In the genomic region with DNA sequence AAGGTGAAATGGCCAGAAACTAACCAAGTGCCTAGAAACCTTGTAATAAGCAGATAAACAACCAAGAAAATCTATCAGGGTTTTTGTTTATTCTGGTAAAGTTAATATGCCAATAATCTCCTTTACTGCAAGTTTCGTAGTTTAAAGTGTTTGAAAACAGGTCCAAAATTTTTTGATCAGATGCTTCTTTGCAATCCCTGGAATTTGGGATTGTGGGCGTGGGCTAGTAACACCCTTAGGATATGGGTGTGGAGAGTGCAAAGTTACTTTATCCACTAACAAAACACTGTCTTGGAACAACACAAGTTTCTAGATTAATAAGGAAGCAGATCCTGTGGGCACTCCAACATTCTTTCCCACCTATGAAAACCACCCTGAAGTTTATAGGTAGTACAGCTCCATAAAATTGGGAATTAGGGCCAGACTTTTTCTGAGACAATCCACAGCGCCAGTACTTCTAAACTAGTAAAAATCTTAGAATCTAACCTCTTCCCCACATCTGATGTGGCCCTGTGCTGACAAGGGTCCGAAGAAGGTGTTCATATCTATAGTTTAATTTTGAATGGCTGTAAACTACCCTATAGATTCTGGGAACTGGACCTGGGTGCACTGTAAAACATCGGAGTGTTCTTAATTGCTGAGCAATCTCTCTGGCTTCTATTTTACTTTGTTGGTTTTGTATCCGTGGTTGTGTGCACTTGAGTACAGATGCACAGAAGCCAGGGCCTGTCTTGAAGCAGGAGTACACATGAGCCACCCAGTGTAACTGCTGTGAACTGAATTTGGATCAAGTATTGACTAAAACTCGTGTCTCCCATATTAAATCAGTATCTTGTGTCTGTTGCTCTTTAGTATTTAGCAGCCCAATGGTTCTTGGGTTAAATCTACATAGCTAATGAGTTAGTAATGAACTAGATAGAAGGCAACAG, we compare ENCODE assay signal across 8 mouse cellular contexts. TPM values are rescaled to one million over a fixed set of nuclear protein-coding genes. Genes with fewer than 3 reads are reported as not detected.
DNase-seq lines count a peak whose midpoint lies in the region; ATAC-seq and TF ChIP-seq lines count a peak whose summit lies in the region.

No protein-coding gene starts in this region.

- peaks cover 32% of the 10 kb centered on the region for H3K4me1 ChIP-seq in kidney, embryonic 15.5 days
- H3K4me1 ChIP-seq in brown adipose tissue, adult 24 weeks (ENCODE audit: control insufficient read depth, insufficient read depth, insufficient read length, low read length): peaks cover 8% of the 10 kb centered on the region; the same call in 1 of the 2 replicates
- peaks cover 10% of the 10 kb centered on the region for H3K4me1 ChIP-seq in midbrain, postnatal 0 days (ENCODE audit: insufficient read depth, low read length)

- peak overlapping the region; percentile 66 for H3K4me3 ChIP-seq in kidney, embryonic 15.5 days (replicated peaks)
- peak overlapping the region; percentile 74 for H3K4me3 ChIP-seq in brown adipose tissue, adult 24 weeks (ENCODE audit: insufficient read depth, low read depth, low read length)
- H3K4me3 ChIP-seq in midbrain, postnatal 0 days (ENCODE audit: low read depth, low read length): peak overlapping the region; percentile 69

- peaks cover 42% of the 10 kb centered on the region for H3K36me3 ChIP-seq in kidney, embryonic 15.5 days
- H3K36me3 ChIP-seq in midbrain, postnatal 0 days (ENCODE audit: insufficient read depth, low read length): peaks cover 8% of the 10 kb centered on the region; the same call in 1 of the 2 replicates

- peak overlapping the region; percentile 76 for H3K4me2 ChIP-seq in kidney, embryonic 15.5 days
- H3K4me2 ChIP-seq in midbrain, postnatal 0 days (ENCODE audit: low read depth, low read length, poor library complexity, severe bottlenecking): peak overlapping the region; percentile 90

- H3K27ac ChIP-seq in kidney, embryonic 15.5 days: peak overlapping the region; percentile 94
- H3K27ac ChIP-seq in brown adipose tissue, adult 24 weeks (replicated peaks; ENCODE audit: low read depth, low read length): peak overlapping the region; percentile 59; the same call in 1 of the 2 replicates
- H3K27ac ChIP-seq in midbrain, postnatal 0 days (ENCODE audit: low read depth, low read length): peak overlapping the region; percentile 70; the same call in 1 of the 2 replicates

- peak overlapping the region; percentile 72 for H3K9ac ChIP-seq in kidney, embryonic 15.5 days
- H3K9ac ChIP-seq in midbrain, postnatal 0 days (replicated peaks; ENCODE audit: low read length, poor library complexity, severe bottlenecking): peak overlapping the region; percentile 73

- no peak for DNase-seq in kidney, postnatal 4 days
- DNase-seq in induced T-regulatory cell, adult 2 months (ENCODE audit: low read depth): peak; percentile 21
- DNase-seq in midbrain, postnatal 0 days (ENCODE audit: low spot score): no peak
- no peak for DNase-seq in kidney, postnatal 14 days
- no peak for DNase-seq in retina, embryonic 14.5 days (ENCODE audit: low spot score)

- TF ChIP-seq CTCF in midbrain, postnatal 0 days (IDR thresholded peaks at IDR 0.05): no peak

- H3K27me3 ChIP-seq in kidney, embryonic 15.5 days: no peaks in the 10 kb centered on the region
- no peaks in the 10 kb centered on the region for H3K27me3 ChIP-seq in midbrain, postnatal 0 days (ENCODE audit: insufficient read depth, low read length)

- WGBS in kidney, embryonic 15.5 days: 6% methylated on average over 7 of the region's 7 CpGs
- 20% methylated on average over 7 of the region's 7 CpGs for WGBS in midbrain, postnatal 0 days

- no peaks in the 10 kb centered on the region for H3K9me3 ChIP-seq in kidney, embryonic 15.5 days (replicated peaks)
- H3K9me3 ChIP-seq in midbrain, postnatal 0 days (ENCODE audit: low read length): no peaks in the 10 kb centered on the region

- ATAC-seq in kidney, embryonic 15.5 days (replicated peaks; ENCODE audit: low FRiP score): no peak
- ATAC-seq in midbrain, postnatal 0 days (ENCODE audit: low FRiP score): no peak
- no peak for ATAC-seq in inflammation-experienced regulatory T-cells, adult 6 months

RNA-seq across cellular contexts. Expression of gene Ppat, which starts 1.0 kb away (rescaled TPM):
- polyA plus RNA-seq in kidney, embryonic 15.5 days (2015; fragmentation: Nextera tagmentation; extraction: Ambion mirVana): 40.1 and 43.6 TPM in 2 replicates
- polyA plus RNA-seq in brown adipose tissue, adult 24 weeks (2012; ENCODE audit: insufficient read depth, insufficient read length, missing spikeins): 5.3 TPM in 2 replicates
- 10.7 and 14.0 TPM in 2 replicates for total RNA-seq in midbrain, postnatal 0 days (2014; rRNA removed)
- 7.8 and 8.2 TPM in 2 replicates for polyA plus RNA-seq in midbrain, postnatal 0 days (2015; fragmentation: Nextera tagmentation; extraction: Ambion mirVana)
- 10 to 100 TPM; 24.3 to 31.7 (median 27.8) TPM for polyA plus RNA-seq in inflammation-experienced regulatory T-cells, adult 6 months (2017; shearing (Covaris generic))

RNA-seq across cellular contexts. Expression of gene Paics, which starts 1.3 kb away (rescaled TPM):
- 316 and 330 TPM in 2 replicates for polyA plus RNA-seq in kidney, embryonic 15.5 days (2015; fragmentation: Nextera tagmentation; extraction: Ambion mirVana)
- 121 and 134 TPM in 2 replicates for polyA plus RNA-seq in brown adipose tissue, adult 24 weeks (2012; ENCODE audit: insufficient read depth, insufficient read length, missing spikeins)
- 96.6 and 116 TPM in 2 replicates for total RNA-seq in midbrain, postnatal 0 days (2014; rRNA removed)
- polyA plus RNA-seq in midbrain, postnatal 0 days (2015; fragmentation: Nextera tagmentation; extraction: Ambion mirVana): 137 and 144 TPM in 2 replicates
- 100 to 1,000 TPM; 164 to 233 (median 183) TPM for polyA plus RNA-seq in inflammation-experienced regulatory T-cells, adult 6 months (2017; shearing (Covaris generic))

RNA-seq across cellular contexts. Expression of gene Srp72, which starts 22.1 kb away (rescaled TPM):
- 95.2 and 98.1 TPM in 2 replicates for polyA plus RNA-seq in kidney, embryonic 15.5 days (2015; fragmentation: Nextera tagmentation; extraction: Ambion mirVana)
- polyA plus RNA-seq in brown adipose tissue, adult 24 weeks (2012; ENCODE audit: insufficient read depth, insufficient read length, missing spikeins): 34.9 and 55.9 TPM in 2 replicates
- 69.8 and 80.3 TPM in 2 replicates for total RNA-seq in midbrain, postnatal 0 days (2014; rRNA removed)
- 74.3 and 76.7 TPM in 2 replicates for polyA plus RNA-seq in midbrain, postnatal 0 days (2015; fragmentation: Nextera tagmentation; extraction: Ambion mirVana)
- 100 to 1,000 TPM; 121 to 153 (median 146) TPM for polyA plus RNA-seq in inflammation-experienced regulatory T-cells, adult 6 months (2017; shearing (Covaris generic))

RNA-seq across cellular contexts. Expression of gene Aasdh, which starts 47.1 kb away (rescaled TPM):
- polyA plus RNA-seq in kidney, embryonic 15.5 days (2015; fragmentation: Nextera tagmentation; extraction: Ambion mirVana): 16.8 and 18.1 TPM in 2 replicates
- 4.4 and 5.7 TPM in 2 replicates for polyA plus RNA-seq in brown adipose tissue, adult 24 weeks (2012; ENCODE audit: insufficient read depth, insufficient read length, missing spikeins)
- total RNA-seq in midbrain, postnatal 0 days (2014; rRNA removed): 11.0 and 16.3 TPM in 2 replicates
- polyA plus RNA-seq in midbrain, postnatal 0 days (2015; fragmentation: Nextera tagmentation; extraction: Ambion mirVana): 10.1 and 11.5 TPM in 2 replicates
- 10 to 100 TPM; 12.1 to 19.8 (median 13.9) TPM for polyA plus RNA-seq in inflammation-experienced regulatory T-cells, adult 6 months (2017; shearing (Covaris generic))

RNA-seq across cellular contexts. Expression of gene Arl9, which starts 51.5 kb away (rescaled TPM):
- polyA plus RNA-seq in kidney, embryonic 15.5 days (2015; fragmentation: Nextera tagmentation; extraction: Ambion mirVana): 0.44 TPM in 1 of 2 replicates, not detected in the other
- not detected in 2 replicates for polyA plus RNA-seq in brown adipose tissue, adult 24 weeks (2012; ENCODE audit: insufficient read depth, insufficient read length, missing spikeins)
- not detected in 2 replicates for total RNA-seq in midbrain, postnatal 0 days (2014; rRNA removed)
- not detected in 2 replicates for polyA plus RNA-seq in midbrain, postnatal 0 days (2015; fragmentation: Nextera tagmentation; extraction: Ambion mirVana)
- polyA plus RNA-seq in inflammation-experienced regulatory T-cells, adult 6 months (2017; shearing (Covaris generic)): not detected
